Mouse (Mus musculus): Measurements from ENCODE around the gene Utrn. TPM values are rescaled to one million over a fixed set of nuclear protein-coding genes. Genes with fewer than 3 reads are reported as not detected.

Utrn gene
- total RNA-seq (2017): 84.1 TPM in 2 replicates

- ATAC-seq (ENCODE audit: extremely low read depth, insufficient number of reproducible peaks, low FRiP score, poor library complexity, severe bottlenecking): no peak
Measured at GRCm38 (mm10) chr10:12869029-12869671, at the start of gene Utrn. Gene Utrn, minus strand, starts transcription at chr10:12869365.

GRCm38 (mm10) chr10:12917626-12918025 is 48.5 kb upstream of the Utrn start:
- ATAC-seq (ENCODE audit: extremely low read depth, insufficient number of reproducible peaks, low FRiP score, poor library complexity, severe bottlenecking): no peak

GRCm38 (mm10) chr10:12916376-12916775 is 47.2 kb upstream of the Utrn start:
- no peak for ATAC-seq (ENCODE audit: extremely low read depth, insufficient number of reproducible peaks, low FRiP score, poor library complexity, severe bottlenecking)

GRCm38 (mm10) chr10:12915826-12916225 is 46.7 kb upstream of the Utrn start:
- ATAC-seq (ENCODE audit: extremely low read depth, insufficient number of reproducible peaks, low FRiP score, poor library complexity, severe bottlenecking): no peak

- ATAC-seq (ENCODE audit: extremely low read depth, insufficient number of reproducible peaks, low FRiP score, poor library complexity, severe bottlenecking): no peak
Measured at GRCm38 (mm10) chr10:12914203-12914602, 45.0 kb upstream of the Utrn start.

- no peak for ATAC-seq (ENCODE audit: extremely low read depth, insufficient number of reproducible peaks, low FRiP score, poor library complexity, severe bottlenecking)
Measured at GRCm38 (mm10) chr10:12911981-12912530, 42.9 kb upstream of the Utrn start.

- no peak for ATAC-seq (ENCODE audit: extremely low read depth, insufficient number of reproducible peaks, low FRiP score, poor library complexity, severe bottlenecking)
Measured at GRCm38 (mm10) chr10:12911451-12911850, 42.3 kb upstream of the Utrn start.

GRCm38 (mm10) chr10:12909891-12910290 is 40.7 kb upstream of the Utrn start:
- no peak for ATAC-seq (ENCODE audit: extremely low read depth, insufficient number of reproducible peaks, low FRiP score, poor library complexity, severe bottlenecking)

GRCm38 (mm10) chr10:12909179-12909578 is 40.0 kb upstream of the Utrn start:
- ATAC-seq (ENCODE audit: extremely low read depth, insufficient number of reproducible peaks, low FRiP score, poor library complexity, severe bottlenecking): no peak

- ATAC-seq (ENCODE audit: extremely low read depth, insufficient number of reproducible peaks, low FRiP score, poor library complexity, severe bottlenecking): no peak
Measured at GRCm38 (mm10) chr10:12904140-12904528, 35.0 kb upstream of the Utrn start.

- peak; percentile 89 for ATAC-seq (ENCODE audit: extremely low read depth, insufficient number of reproducible peaks, low FRiP score, poor library complexity, severe bottlenecking)
Measured at GRCm38 (mm10) chr10:12903440-12904139, 34.4 kb upstream of the Utrn start.

- no peak for ATAC-seq (ENCODE audit: extremely low read depth, insufficient number of reproducible peaks, low FRiP score, poor library complexity, severe bottlenecking)
Measured at GRCm38 (mm10) chr10:12899901-12900300, 30.7 kb upstream of the Utrn start.

GRCm38 (mm10) chr10:12893339-12893738 is 24.2 kb upstream of the Utrn start:
- no peak for ATAC-seq (ENCODE audit: extremely low read depth, insufficient number of reproducible peaks, low FRiP score, poor library complexity, severe bottlenecking)

- ATAC-seq (ENCODE audit: extremely low read depth, insufficient number of reproducible peaks, low FRiP score, poor library complexity, severe bottlenecking): 0 out of 2 replicates have a peak, but pooled peaks have one; percentile 39
Measured at GRCm38 (mm10) chr10:12888373-12888772, 19.2 kb upstream of the Utrn start.

GRCm38 (mm10) chr10:12887792-12888191 is 18.6 kb upstream of the Utrn start:
- ATAC-seq (ENCODE audit: extremely low read depth, insufficient number of reproducible peaks, low FRiP score, poor library complexity, severe bottlenecking): no peak

- ATAC-seq (ENCODE audit: extremely low read depth, insufficient number of reproducible peaks, low FRiP score, poor library complexity, severe bottlenecking): no peak
Measured at GRCm38 (mm10) chr10:12884308-12884948, 15.3 kb upstream of the Utrn start.

- no peak for ATAC-seq (ENCODE audit: extremely low read depth, insufficient number of reproducible peaks, low FRiP score, poor library complexity, severe bottlenecking)
Measured at GRCm38 (mm10) chr10:12881911-12882310, 12.7 kb upstream of the Utrn start.

GRCm38 (mm10) chr10:12879313-12879695 is 10.1 kb upstream of the Utrn start:
- no peak for ATAC-seq (ENCODE audit: extremely low read depth, insufficient number of reproducible peaks, low FRiP score, poor library complexity, severe bottlenecking)

GRCm38 (mm10) chr10:12878661-12879312 is 9.6 kb upstream of the Utrn start:
- no peak for ATAC-seq (ENCODE audit: extremely low read depth, insufficient number of reproducible peaks, low FRiP score, poor library complexity, severe bottlenecking)
